Mouse (Mus musculus) megakaryocyte, adult 5-6 weeks (primary cell): ENCODE results near the gene Zmiz1. TPM values are rescaled to one million over a fixed set of nuclear protein-coding genes. Genes with fewer than 3 reads are reported as not detected.

Experiments used
- ATAC-seq: 2 replicates; pipeline ENCODE4 v1.8.0; 2016; ENCODE audit warnings: mild to moderate bottlenecking, inconsistent platforms; ENCODE audit not compliant: poor library complexity, severe bottlenecking
- total RNA-seq, 2 experiments: library from RNA; stranded (forward) in 1 of 2; stranded (reverse) in 1 of 2; fragments of 153-499, 151-499 nt in 1 of 2; fragments of 221-1000, 200-1000 nt in 1 of 2; gene quantifications; 2 replicates each; pipeline versions ENCODE4 v1.2.3 to v1.2.4; 2015 to 2017

The Zmiz1 gene
- total RNA-seq, 2 experiments from 2014 or later = 11.4 to 88.9 TPM

DNA sequence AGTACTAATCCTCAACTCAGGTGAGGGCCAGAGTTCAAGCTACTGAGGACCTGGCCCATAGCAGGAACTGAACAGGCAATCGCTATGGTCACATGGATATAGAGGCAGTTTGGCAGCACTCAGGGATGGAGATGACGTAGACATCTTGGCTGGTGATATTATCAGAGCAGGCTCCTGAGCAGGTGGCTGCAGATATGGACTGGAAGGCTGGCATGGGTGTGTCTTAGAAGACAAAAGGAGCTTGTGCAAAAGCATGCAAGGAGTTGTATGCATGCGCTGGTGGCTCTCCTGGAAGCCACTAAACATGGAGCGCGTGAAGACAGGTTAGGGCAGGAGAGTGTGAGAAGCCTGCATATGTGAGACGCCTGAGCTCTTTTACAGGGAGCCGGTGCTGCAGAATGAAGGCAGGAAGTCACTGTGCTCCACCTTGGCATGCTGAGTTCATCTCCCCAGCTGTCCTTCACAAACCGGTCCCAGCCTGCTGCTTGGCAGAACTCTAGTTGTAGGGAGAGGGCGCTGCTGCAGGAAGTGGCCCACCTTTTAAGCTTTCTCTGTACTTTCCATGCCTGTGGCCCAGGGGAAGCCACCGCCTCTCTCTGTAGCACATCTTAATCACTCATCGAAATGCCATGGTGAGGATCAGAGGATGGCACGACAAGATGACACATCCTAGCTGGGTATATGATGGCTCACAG is 4.8 kb upstream of the Zmiz1 start:
- ATAC-seq = no peak

DNA sequence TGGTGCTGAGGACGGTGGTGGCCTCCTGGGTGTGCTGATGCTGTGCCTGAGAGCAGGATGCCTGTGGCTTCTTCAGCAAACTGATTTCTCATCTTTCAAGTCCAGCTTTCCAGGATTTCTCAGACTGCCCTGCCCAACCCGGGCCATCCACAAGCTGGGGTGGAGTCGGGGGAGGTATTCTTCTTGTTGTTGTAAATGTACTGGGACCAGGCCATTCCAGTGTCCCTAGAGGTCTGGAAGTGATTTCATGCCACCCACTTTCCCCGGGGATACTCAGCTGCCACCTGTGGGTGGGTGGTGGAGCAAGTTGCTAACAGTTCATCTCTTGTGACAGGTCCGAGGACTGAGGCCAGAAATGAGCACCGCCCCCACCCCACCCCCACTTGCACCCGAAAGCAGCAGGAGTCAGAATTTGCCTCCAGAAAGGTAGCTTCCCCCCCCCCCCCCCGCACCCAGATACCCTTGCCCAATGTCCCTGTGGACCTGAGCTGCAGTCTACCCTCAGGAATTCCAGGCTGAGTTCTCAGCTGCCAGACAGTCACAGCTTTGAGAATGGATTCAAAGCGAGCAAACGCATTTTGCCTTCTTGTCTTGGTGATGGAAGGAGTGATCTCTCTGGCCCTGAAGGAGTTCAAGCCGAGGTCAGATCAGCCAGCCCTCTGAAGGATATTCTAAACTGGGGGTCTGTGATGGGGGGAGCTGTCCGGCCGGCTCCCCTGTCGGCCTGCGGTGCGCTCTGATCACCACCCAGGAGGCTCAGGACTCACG is 2.1 kb upstream of the Zmiz1 start:
- ATAC-seq = no peak

DNA sequence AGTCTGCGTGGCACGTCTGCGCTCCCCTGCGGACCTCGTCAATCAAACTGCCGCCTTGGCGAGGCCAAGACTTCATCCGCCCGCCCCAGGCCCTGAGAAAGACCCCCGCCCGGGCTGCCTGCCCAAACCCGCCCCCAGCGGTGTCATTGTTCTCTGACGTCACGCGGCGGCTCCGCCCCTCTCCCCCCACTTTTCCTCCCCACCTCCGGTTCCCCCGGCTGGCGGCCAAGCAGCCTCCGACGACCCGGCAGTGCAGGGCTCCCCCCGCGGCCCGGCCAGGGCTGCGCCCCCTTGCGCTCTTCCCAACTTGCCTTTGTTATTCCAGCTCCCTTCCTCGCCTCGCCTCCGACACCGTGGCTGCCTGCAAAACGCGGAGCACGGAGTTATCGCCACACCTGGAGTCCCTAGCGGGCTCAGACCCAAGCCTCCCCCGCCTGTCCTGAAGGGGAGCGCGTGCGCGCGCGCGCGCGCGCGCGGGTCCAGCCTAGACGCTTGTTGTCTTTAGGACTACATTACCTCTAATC is 1.5 kb upstream of the Zmiz1 start:
- peak; percentile 56 for ATAC-seq

DNA sequence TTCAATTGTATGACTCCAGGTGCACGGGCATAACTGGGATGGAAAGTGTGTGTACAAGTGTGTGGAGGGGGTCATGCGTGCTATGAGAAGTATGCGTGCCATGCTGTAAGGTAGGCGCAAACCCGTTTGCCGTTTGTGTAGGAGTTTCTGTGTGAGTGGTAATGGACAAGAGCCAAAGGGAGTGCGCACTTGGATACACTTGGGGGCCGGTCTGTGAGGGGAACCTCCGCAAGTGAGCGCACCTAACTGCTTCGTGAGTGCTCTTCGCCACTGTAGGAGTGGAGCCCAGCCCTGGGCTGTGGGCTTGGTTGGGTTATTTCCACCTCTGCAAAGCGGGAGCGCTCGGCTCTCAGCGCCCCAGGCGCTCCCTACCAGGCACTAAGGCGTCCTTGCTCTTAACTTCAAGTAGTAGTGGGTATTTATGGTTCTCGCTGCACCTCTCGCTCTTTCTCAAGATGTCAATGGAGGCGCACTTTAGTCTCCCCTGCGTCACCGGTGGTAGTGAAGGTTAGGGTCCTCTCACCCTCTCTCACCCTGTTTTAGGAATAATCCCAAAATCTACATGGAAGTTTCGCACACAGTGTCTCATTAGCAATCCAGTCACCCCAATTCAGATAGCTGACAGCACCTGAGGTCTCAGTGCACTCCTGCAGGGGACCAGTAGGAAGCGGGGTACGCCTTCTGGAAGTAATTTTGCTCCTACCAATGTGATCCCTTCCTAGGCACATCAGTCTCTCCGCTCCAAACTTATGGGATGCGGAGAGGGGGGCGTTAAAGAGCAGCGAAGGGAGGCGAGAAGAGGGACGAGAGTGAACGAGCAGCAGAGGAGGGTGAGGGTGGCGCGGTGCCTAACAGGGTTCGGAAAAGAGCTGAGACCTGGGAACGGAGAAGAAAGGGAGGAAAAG is 622 bp upstream of the Zmiz1 start:
- no peak for ATAC-seq

DNA sequence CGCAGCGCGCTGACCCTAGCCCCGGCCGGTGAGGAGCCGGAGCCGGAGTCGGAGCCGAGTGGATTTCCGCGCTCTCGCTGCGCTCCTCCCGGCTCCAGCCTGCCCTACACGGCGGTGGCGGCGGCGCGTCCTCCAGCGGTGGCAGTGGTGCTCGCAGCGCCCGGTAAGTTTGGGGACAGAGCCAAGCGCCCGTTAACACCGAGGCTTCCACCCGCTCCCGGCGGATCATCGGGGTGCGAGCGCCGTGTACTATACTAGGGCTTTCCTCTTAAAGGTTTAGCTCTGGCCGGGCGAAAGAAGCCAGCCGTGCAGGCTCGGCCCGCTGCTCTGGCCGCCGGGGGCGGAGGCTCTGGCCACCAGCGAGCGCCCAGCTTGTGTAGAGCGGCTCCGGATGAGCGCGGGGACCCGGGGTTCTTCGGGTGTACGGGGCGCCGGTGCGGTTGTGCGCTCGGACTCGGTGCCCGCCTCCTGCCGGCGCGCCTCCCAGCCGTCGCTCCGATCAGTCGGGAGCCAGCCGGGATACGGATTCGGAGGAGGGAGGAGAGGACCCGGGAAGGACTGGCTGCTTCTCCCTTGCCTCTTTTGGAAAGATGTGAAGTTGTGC is 511 bp downstream of the Zmiz1 start:
- ATAC-seq = peak; percentile 9

DNA sequence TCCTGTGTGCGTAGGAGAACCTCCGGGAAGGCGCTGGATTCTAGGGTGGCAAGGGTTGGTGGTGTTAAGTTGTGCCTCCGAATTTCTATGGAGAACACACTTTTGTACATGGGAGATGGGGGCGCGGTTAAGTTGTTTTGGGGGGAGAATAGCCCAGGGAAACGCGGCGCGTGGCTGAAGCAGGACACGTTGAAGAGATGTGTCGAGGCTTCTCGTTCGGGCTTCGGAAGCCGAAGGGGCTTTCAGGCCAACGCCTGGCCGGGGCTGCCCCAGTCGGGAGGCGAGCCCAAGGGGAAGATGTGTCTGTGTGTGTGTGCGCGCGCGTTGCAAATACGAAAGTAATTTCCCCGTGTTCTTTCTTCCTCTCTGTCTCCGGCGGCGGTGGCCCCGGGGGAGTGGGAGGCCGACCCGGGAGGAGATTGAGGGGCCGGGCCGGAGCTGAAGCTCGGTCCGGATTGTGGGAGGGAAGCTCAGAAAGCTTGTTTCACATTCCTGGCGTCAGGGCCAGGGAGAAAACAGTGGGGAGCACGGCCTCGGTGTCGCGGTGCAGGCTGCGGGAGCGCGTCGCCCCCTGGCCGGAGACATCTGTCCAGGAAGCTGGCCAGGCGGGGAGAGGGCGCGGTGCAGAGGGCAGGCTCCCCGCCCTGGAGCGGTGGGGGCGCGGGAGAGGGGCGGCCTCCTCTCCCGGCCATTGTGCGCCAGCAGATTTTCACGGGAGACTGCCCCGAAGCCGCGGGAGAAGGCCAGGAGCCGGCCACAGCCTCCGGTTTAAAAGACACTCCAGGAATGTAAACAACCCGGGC is 1.2 kb downstream of the Zmiz1 start:
- ATAC-seq = peak; percentile 33

DNA sequence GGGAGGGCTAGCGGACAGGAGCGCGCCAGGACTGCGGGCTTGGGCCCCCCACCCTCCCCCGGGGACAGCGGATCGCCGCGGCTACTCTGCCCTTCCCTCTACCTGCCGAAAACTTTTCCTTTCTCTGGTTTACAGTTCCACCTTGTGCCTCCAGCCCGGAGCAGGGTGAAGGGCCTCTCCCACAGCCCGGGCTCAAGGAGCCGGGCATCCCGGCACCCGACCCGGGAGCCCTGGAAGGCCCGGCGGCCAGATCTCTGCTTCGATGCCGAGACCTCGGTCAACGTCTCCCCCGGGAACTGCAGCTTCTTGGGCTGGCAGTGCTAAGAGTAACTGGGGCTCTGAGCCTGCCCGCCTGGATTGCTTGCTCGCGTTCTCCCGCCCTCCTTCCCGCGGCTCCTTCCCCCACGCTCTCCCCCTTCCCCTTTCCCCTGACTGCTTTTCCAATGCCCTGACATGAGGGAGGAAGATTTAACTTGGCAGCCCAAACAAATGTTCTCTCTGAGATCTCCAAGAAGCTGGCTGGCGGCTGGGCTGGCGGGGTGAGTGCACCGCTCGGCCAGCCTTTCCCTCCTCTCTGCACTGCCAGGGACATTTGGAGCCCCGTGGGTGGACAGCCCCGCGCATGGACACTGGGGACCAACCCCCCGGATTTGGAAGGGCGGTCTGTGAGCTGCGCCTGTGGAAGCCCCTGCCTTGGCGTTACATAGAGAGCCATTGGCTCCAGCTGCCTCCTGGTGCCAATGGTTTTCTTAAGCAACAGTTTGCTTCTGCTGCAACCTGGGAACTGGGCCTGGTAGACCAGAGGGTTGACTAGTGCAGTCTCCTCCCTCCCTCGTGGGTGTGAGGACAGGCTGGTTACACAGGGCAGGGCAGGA is 2.1 kb downstream of the Zmiz1 start:
- peak; percentile 19; the same call in 1 of the 2 replicates for ATAC-seq

DNA sequence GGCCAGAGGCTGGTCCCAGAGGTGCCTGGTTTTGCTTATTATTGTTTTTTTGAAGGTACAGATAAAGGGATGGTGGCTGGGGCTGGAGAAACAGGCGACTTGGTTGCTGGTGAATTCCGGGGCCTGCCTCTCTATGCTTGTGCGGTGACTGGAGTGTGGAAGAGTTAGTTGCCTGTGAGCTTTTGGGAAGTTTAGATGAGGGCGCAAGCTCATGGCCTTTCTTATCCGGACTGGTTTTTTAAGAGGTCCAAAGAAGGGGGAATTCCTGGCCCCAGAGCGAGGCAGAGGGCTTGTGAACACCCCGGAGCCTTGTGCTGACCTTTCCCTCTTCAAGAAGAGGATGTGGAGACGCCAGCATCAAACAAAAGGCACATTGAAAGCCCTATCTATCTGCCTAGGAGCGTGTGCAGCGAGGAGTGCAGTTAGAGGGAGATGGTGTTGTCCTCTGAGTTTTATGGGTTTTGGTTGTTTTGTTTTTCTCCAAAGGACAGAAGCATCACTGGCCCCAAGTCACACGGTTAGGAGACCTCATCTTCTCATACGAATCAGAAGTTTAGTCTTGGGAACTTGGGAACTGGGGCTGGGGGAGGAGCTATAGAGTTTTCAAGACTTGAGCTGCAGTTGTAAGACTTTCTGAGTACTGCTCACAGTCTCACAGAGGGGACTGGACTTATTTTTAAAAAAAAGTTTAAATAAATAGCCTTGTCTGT is 2.8 kb downstream of the Zmiz1 start:
- no peak for ATAC-seq

DNA sequence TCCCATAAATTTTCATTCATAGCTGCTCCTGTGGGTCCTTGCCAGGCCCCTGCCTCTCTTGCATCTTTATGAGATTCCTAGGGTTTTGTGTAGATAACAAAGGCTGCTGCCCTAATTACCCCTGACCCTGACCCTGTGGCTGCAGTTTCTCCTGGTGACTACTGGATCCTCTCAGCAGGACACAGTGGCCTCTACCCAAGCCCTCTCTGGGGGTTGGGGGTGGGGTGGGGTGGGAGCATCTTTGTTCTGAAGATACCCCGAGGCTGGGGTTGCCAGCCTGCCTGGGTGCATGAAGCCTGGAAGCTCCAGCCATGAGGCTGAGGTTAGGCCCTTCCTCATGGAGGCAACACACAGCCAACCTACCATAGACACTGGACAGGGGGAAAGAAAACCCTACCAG is 4.0 kb downstream of the Zmiz1 start:
- no peak for ATAC-seq

DNA sequence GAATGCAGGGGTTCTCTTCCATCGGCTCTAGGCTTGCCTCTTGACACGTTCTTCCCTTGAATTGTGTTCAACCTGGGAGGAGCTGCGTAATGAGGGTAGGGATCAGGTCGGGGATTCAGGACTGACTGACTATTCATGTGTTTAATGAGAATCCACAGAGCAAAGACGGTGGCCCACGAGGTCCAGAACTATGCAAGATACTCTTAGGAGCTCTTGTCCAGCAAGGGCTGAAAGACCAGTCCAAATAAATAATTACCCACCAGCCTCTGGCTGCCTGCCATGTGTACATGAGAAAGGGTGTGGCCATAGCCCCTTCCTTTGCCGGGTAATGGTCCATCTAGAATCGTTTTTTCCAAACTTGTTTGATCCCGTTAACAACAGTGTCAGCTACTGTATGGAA is 4.9 kb downstream of the Zmiz1 start:
- ATAC-seq = no peak

DNA sequence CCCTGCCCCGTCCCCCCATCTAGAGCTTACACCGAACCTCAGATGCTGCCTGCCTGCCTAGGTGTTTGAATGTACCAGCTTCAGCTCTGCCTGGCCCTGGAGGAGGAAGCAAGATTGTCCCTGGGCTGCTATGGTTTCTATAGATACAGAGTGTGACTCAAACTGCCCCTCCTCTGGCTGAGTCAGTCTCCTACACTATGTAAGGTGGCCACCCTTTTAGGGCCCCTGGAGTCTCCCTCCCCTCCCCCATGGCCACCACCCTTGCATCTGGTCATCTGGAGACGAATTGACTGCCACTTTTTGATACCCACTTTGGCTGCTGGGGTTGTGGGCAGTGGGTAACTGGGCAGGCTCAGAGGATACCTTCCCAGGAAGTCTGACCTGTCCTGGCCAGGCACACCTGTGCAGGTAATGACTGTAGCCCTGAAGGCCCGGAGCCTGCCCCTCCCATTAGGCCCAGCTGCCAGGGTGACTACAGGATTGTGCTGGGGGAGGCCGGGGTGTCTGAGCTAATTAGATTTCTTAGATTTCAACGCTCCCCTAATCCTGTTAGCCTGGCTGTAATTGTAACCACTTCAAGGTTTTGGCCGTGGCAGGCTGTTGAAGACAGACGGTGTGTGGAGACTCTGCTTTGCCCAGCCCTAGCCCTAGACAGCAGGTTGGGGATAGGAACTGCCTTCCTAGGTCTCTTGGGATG is 5.8 kb downstream of the Zmiz1 start:
- ATAC-seq = peak; percentile 36

DNA sequence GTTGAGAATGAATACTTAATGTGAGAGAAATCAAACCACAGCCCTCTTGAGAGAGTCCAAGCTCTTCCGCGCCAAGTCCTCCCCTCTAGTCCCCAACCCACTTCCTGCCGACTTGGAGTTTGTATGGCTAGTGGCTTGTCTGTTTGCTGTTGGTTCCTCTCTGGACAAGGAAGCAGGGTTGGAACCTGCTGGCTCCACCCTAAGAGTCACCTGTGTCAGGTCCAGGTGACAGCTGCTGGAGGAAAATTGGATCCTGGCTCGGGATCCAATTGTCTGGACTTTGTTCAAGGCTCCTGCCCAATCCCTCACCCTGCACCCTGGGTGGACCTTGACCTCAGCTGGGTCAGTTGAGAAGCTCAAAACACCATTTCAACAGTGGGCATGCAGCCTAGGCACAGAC is 7.4 kb downstream of the Zmiz1 start:
- ATAC-seq = peak; percentile 14; the same call in 1 of the 2 replicates

DNA sequence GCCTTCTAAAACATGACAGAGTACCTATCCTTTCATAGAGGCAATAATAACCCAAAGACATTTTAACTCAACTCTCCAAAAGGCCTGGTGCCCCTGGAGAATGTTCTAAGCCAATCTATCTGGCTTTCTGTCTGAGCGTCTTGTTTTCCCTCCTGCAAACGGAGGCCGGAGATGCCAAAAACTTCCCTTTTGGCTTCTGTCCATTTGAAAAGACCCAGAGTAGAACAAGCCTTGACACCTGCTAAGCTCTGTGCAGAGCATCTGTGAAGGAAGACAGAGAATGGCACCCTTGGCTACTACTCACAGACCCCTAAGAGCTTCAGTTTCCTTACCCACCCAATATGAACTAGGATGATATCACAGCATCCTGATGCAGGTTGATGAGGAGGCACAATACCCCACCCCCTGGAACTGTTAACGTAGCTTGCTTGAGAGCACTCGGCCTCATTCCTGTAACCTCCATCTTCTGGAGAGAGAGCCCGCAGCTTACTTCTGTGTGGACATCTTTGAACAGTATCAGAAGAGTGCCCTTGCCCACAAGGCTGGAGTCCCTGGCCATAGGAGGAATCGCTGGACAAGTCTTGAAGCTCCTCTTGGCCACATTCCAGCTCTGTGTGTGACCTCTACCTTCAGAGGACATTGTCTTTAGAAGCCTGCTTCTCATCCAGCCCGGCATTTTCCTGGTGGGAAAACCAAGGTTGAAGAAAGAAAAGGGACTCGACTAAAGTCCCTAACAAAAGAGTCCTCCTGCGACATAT is 9.1 kb downstream of the Zmiz1 start:
- ATAC-seq = no peak

DNA sequence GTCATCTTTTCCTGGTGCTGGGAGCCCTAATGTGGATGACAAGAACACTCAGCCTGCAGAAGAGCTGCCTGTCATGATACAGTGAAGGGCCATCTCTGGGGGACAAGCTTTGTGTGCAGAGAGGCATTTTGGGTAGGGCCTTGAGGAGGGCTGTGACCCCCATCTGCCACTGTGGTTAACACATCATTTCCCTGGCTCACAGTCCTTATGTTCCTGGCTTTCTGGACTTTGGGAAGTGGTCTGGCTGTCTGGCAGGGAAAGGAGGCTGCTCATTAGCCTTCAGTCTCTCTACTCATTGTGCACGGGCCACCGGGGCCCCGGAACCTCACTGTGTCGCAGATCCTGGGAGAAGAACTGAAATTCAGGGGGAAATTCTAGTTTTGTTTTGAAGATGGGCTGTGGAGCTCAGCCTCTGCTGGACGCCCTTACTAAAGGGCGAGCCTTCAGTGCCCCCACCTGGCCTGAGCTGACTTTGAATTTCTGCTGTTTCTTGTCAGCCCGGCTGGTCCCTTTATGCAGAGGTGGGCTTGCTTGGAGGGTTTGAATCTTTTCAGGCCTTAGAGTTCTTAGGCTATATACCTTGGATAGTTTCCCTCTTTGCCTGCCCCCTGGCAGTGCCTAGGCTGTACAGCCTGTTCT is 10.0 kb downstream of the Zmiz1 start:
- no peak for ATAC-seq

DNA sequence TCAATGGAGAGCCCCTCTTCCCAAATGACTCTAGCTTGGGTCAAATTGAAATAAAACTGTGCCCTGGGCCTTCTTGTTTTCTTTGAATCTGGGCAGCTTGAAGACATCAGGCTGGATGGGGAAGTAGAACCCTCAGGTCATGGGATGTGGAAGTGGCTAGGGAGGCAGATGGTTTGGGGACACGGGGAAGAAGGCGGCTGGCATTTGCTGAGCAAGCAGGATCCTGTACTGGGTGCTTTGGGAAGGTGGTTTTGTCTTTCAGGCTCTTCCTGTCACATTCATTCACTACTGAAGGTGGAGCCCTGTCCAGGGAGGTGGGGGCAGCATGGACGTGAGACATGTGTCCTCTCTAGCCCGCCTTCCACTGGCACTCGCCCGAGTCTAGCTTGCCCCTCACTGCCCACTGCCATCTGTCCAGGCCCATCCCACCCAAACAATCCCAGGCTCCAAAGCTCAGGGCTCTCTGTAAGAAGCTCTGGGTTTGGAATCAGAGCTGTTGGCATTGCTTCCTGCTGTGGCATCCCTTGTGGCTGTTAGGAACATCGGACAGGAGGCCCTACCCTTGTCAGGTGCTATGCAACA is 11.3 kb downstream of the Zmiz1 start:
- ATAC-seq = peak; percentile 27

DNA sequence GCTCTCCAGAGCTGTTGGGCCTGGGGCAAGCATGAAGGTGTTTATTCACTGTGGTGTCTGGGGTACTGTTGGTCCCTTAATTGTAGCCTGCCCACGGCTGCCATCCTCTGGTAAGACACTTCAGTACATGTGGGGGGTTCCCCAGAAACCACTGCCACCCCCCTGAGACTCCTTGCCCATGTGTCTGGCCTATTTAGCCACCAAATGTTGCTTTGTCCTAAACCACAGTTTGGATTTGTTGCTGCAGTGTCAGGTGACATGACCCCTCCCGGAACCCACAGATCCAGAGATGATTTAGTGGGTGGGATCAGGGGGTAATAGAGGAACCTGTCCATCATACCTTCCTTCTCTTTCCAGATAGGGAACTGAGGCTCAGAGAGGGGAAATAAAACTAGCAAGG is 12.1 kb downstream of the Zmiz1 start:
- peak; percentile 43 for ATAC-seq
